Mouse (Mus musculus): ENCODE results near the gene Fahd2a.

Fahd2a gene

GRCm38 (mm10) chr2:127430238-127430637 is 14.1 kb downstream of the Fahd2a start:
- DNase-seq: peak; percentile 22 to 26

DNA sequence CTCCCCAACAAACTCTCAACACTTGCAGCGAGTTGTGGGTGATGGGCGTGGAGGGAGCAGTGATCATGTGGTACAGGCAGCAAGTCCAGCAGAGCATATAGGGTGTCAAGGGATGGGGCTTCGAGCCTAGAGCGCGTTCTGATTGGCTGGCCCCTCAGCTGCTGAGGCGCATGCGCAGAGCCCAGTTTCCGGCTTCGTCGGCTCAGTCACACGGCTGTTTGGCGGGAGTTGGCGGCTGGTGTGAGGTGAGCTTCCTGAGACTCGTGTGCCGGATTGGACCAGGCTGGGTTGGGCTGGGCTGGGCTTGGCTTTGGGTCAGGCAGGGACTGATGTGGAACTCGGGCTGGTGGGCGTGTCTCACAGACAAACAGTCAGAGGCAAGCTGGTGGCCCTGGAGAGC is 19.4 kb downstream of the Fahd2a start, which contains the start of gene Gpat2:
Gene Gpat2 (plus strand): TSS at position 223 of the 400 bp plus-strand sequence.
- DNase-seq: peak in 1 of 2 experiments; percentile 6

- no peak for DNase-seq
Observed at GRCm38 (mm10) chr2:127418266-127418970, 25.9 kb downstream of the Fahd2a start.

DNA sequence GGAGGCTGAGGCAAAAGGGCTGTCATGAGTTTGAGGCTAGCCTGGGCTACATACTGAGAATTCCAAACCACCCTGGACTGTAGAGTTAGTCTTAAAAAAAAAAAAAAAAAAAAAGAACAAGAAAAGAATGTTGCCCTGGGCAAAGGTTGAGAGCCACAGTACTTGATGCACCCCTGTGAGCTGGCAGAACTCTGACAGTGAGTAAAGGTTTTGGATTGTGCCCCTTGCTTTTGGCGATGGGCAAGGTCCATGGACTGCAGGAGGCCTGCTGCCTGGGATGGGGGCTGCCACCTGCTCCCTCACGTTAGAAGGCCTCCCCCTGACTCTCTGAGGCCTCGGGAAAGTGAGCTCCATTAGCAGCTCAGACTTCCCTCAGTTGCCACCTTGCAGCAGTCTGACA is 27.7 kb downstream of the Fahd2a start:
- no peak for DNase-seq

DNA sequence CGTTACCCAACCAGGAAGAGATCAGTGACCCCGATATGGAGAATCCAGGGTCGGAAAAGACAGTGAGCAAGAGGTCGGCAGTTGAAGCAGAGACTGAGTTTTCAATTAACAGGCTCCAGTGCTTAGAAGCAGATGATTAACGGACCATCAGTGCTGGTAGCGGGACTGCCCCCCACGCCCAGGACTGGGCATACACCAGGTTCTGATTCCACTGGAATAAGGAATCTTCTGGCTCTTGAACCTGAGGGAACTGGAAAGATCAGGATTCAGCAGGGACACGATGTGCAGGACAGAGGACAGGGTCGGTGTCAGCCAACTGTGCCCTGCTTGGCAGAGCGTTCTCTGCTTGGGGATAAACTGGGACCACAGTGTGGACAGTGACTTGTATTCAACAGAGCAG is 28.6 kb downstream of the Fahd2a start:
- no peak for DNase-seq

DNA sequence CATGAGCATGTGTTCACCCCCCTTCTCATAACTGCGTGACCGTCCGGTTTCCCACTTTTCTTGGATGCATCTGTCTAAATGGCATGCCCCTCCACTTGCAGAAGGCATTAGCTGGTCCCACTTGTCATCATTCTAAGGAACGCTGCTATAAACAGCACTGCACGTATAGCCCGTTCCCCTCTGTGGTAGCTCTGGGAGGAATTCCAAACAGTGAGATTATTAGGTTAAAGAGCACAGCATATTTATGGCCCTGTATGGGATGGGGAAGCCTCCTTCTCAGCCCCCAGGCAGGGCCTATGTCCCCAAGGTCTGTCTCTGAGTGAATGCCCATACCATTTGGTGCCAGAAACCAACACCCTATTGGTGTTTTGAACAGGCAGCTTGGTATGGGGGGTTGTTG is 33.2 kb downstream of the Fahd2a start:
- DNase-seq: no peak

GRCm38 (mm10) chr2:127398738-127399137 is 45.6 kb downstream of the Fahd2a start:
- no peak for DNase-seq

DNA sequence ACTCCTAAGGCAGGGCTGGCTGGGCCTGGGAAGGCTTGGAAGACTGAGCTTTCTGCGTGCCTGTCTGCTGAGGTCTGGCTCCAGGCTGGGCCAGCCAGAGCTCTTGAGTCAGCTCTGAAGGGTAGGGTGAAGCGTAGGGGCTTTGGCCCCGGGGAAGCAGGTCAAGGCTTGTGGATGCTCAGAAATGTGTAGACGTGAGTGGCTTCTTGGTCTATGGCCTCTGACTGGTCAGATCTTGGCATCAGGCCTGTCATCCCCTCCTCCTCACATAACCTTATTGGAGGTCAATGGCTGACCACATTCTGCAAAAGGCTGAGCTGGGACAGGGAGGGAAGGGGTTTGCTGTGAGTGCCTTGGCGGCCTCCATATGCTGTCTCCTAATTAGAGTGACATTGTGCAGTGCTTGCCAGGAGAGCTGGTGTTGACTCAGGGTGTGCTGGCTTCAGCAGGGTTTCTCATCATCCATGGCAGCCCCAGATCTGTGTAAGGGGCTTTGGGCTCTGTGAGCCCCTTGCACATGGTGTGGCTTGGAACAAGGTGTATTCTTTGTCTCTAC is 49.7 kb downstream of the Fahd2a start:
- DNase-seq: no peak

GRCm38 (mm10) chr2:127391323-127391722 is 53.0 kb downstream of the Fahd2a start:
- DNase-seq: no peak

- DNase-seq: no peak
Observed at GRCm38 (mm10) chr2:127390846-127391245, 53.5 kb downstream of the Fahd2a start.

GRCm38 (mm10) chr2:127390352-127390751 is 54.0 kb downstream of the Fahd2a start:
- no peak for DNase-seq

- no peak for DNase-seq
Observed at GRCm38 (mm10) chr2:127387521-127387920, 56.8 kb downstream of the Fahd2a start.
